ENCODE assay signal across 9 mouse cellular contexts in genomic region chr11:85834386-85834931, GRCm38 (mm10). TPM values are rescaled to one million over a fixed set of nuclear protein-coding genes. Genes with fewer than 3 reads are reported as not detected.
A peak's percentile ranks its signal among the peaks of the same experiment; 100 is the strongest.
DNase-seq lines count a peak whose midpoint lies in the region; ATAC-seq and TF ChIP-seq lines count a peak whose summit lies in the region.
"Had no signal": no experiment of that assay in that cellular context is flagged by ENCODE, and none has a peak within 500 bp of the region (broad histone marks: within the 10 kb centered on the region; RNA-seq: fewer than 3 reads in every experiment).

No protein-coding gene starts in this region.

- intact Hi-C loops in heart, adult 2 months (cut with DNase I): loop anchor here (5.0 kb wide), 1 partner anchor 217 kb away; no protein-coding TSS in a partner anchor
- intact Hi-C loops in heart, postnatal 25 days (cut with DNase I): no loop called here

- TF ChIP-seq POLR2A in heart, adult 2 months (IDR thresholded peaks at IDR 0.05; ENCODE audit: insufficient read depth, low read depth, low read length): no peak

- H3K9me3 ChIP-seq in heart, postnatal 0 days (replicated peaks; ENCODE audit: control insufficient read depth, low read length): no peaks in the 10 kb centered on the region
- H3K9me3 ChIP-seq in limb, embryonic 15.5 days: no peaks in the 10 kb centered on the region
- H3K9me3 ChIP-seq in forebrain, postnatal 0 days (ENCODE audit: low read length): no peaks in the 10 kb centered on the region

- no peak for ATAC-seq in heart, postnatal 0 days (ENCODE audit: insufficient read depth, low read depth)
- ATAC-seq in limb, embryonic 15.5 days (ENCODE audit: insufficient number of reproducible peaks, low FRiP score, low TSS enrichment, low read depth): no peak
- ATAC-seq in forebrain, postnatal 0 days: no peak

- H3K79me2 ChIP-seq in heart, adult 2 months (replicated peaks; ENCODE audit: control insufficient read depth, insufficient read depth, low read length): no peaks in the 10 kb centered on the region

- 59% methylated on average over 17 of the region's 17 CpGs for WGBS in heart, adult 2 months
- 43% methylated on average over 17 of the region's 17 CpGs for WGBS in heart, postnatal 0 days
- WGBS in limb, embryonic 15.5 days: 23% methylated on average over 16 of the region's 17 CpGs
- 7% methylated on average over 17 of the region's 17 CpGs for WGBS in forebrain, postnatal 0 days

- H3K4me3 ChIP-seq in heart, adult 2 months: peak overlapping the region; percentile 23; the same call in 1 of the 2 replicates
- H3K4me3 ChIP-seq in brown adipose tissue, adult 24 weeks (ENCODE audit: insufficient read depth, low read depth, low read length): peak overlapping the region; percentile 57
- peak overlapping the region; percentile 61 for H3K4me3 ChIP-seq in heart, postnatal 0 days (ENCODE audit: low read depth, low read length)
- H3K4me3 ChIP-seq in limb, embryonic 15.5 days: peak overlapping the region; percentile 63
- no peak overlapping the region for H3K4me3 ChIP-seq in forebrain, postnatal 0 days (ENCODE audit: low read depth, low read length)

- peak overlapping the region; percentile 7 for H3K9ac ChIP-seq in heart, adult 2 months (ENCODE audit: low read depth, low read length)
- H3K9ac ChIP-seq in heart, postnatal 0 days (replicated peaks; ENCODE audit: low read depth, low read length): 0 out of 2 replicates have a peak overlapping the region, but pooled peaks have one; percentile 5
- peak overlapping the region; percentile 74; the same call in 1 of the 2 replicates for H3K9ac ChIP-seq in limb, embryonic 15.5 days
- H3K9ac ChIP-seq in forebrain, postnatal 0 days: no peak overlapping the region

- peak overlapping the region; percentile 62 for H3K27ac ChIP-seq in heart, adult 2 months
- peak overlapping the region; percentile 4; the same call in 1 of the 2 replicates for H3K27ac ChIP-seq in brown adipose tissue, adult 24 weeks (replicated peaks; ENCODE audit: low read depth, low read length)
- no peak overlapping the region for H3K27ac ChIP-seq in heart, postnatal 0 days (ENCODE audit: low read depth)
- peak overlapping the region; percentile 83; the same call in 1 of the 2 replicates for H3K27ac ChIP-seq in limb, embryonic 15.5 days
- no peak overlapping the region for H3K27ac ChIP-seq in forebrain, postnatal 0 days (ENCODE audit: low read depth, low read length)

- 0 out of 2 replicates have a peak, but pooled peaks cover 2% of the 10 kb centered on the region for H3K4me1 ChIP-seq in heart, adult 2 months (ENCODE audit: control insufficient read depth, insufficient read depth, low read length)
- H3K4me1 ChIP-seq in brown adipose tissue, adult 24 weeks (ENCODE audit: control insufficient read depth, insufficient read depth, insufficient read length, low read length): no peaks in the 10 kb centered on the region
- H3K4me1 ChIP-seq in heart, postnatal 0 days (ENCODE audit: control insufficient read depth, insufficient read depth): peaks cover 16% of the 10 kb centered on the region; the same call in 1 of the 2 replicates
- peaks cover 60% of the 10 kb centered on the region for H3K4me1 ChIP-seq in limb, embryonic 15.5 days
- H3K4me1 ChIP-seq in forebrain, postnatal 0 days (ENCODE audit: insufficient read depth): no peaks in the 10 kb centered on the region

- no peak for TF ChIP-seq EP300 in heart, adult 2 months (IDR thresholded peaks at IDR 0.05; ENCODE audit: insufficient read depth, low read depth, low read length)
- TF ChIP-seq EP300 in heart, postnatal 0 days (IDR thresholded peaks at IDR 0.05; ENCODE audit: low read depth): no peak

- H3K4me2 ChIP-seq in heart, postnatal 0 days (ENCODE audit: low read depth, low read length): peak overlapping the region; percentile 83
- peak overlapping the region; percentile 92 for H3K4me2 ChIP-seq in limb, embryonic 15.5 days
- no peak overlapping the region for H3K4me2 ChIP-seq in forebrain, postnatal 0 days (ENCODE audit: low read depth)

- H3K36me3 ChIP-seq in heart, adult 2 months (ENCODE audit: control insufficient read depth, insufficient read depth, low read length): no peaks in the 10 kb centered on the region
- no peaks in the 10 kb centered on the region for H3K36me3 ChIP-seq in heart, postnatal 0 days (replicated peaks; ENCODE audit: control insufficient read depth, insufficient read depth, low read length)
- H3K36me3 ChIP-seq in limb, embryonic 15.5 days: no peaks in the 10 kb centered on the region
- no peaks in the 10 kb centered on the region for H3K36me3 ChIP-seq in forebrain, postnatal 0 days (ENCODE audit: insufficient read depth)

- no peak for TF ChIP-seq CTCF in heart, adult 2 months (IDR thresholded peaks at IDR 0.05)
- TF ChIP-seq CTCF in heart, postnatal 0 days (IDR thresholded peaks at IDR 0.05; ENCODE audit: low read depth): no peak
- TF ChIP-seq CTCF in forebrain, postnatal 0 days (IDR thresholded peaks at IDR 0.05; ENCODE audit: low read depth): no peak

- no peak for DNase-seq in heart, adult 2 months
- no peak for DNase-seq in heart, postnatal 25 days (ENCODE audit: low spot score)
- no peak for DNase-seq in heart, postnatal 0 days (ENCODE audit: low spot score)
- no peak for DNase-seq in Muller cell, postnatal 12 days (ENCODE audit: inconsistent ontology term)
- DNase-seq in forebrain, postnatal 0 days: no peak
- DNase-seq in ovary, postnatal 14 days (ENCODE audit: low spot score): no peak

- peaks cover 27% of the 10 kb centered on the region for H3K27me3 ChIP-seq in heart, adult 2 months (ENCODE audit: control insufficient read depth, insufficient read depth, low read length)
- H3K27me3 ChIP-seq in heart, postnatal 0 days (ENCODE audit: control insufficient read depth, insufficient read depth, low read length): peaks cover 94% of the 10 kb centered on the region
- peaks cover 88% of the 10 kb centered on the region for H3K27me3 ChIP-seq in limb, embryonic 15.5 days
- H3K27me3 ChIP-seq in forebrain, postnatal 0 days (ENCODE audit: insufficient read depth, low read length): peaks cover 69% of the 10 kb centered on the region

RNA-seq across cellular contexts. Expression of gene Tbx2, which starts 2.1 kb away (rescaled TPM):
- 1 to 10 TPM; 5.5 to 5.7 TPM for total RNA-seq in heart, adult 2 months (2021)
- polyA plus RNA-seq in heart, adult 2 months (2012; rRNA removed): 6.9 and 7.5 TPM in 2 replicates
- total RNA-seq in heart, postnatal 25 days (2021): 1 to 10 TPM; 6.2 to 7.1 TPM
- 1.2 and 1.5 TPM in 2 replicates for polyA plus RNA-seq in brown adipose tissue, adult 24 weeks (2012; ENCODE audit: insufficient read depth, insufficient read length, missing spikeins)
- total RNA-seq in heart, postnatal 0 days (2014; rRNA removed; ENCODE audit: low replicate concordance): 8.5 and 12.0 TPM in 2 replicates
- 1.3 TPM in 2 replicates for polyA plus RNA-seq in heart, postnatal 0 days (2015; fragmentation: Nextera tagmentation; extraction: Ambion mirVana)
- 3.4 and 4.1 TPM in 2 replicates for polyA plus RNA-seq in limb, embryonic 15.5 days (2015; fragmentation: Nextera tagmentation; extraction: Ambion mirVana)
- total RNA-seq in forebrain, postnatal 0 days (2014; rRNA removed): 1.9 and 5.1 TPM in 2 replicates
- polyA plus RNA-seq in forebrain, postnatal 0 days (2015; fragmentation: Nextera tagmentation; extraction: Ambion mirVana): 0.42 and 0.44 TPM in 2 replicates

RNA-seq across cellular contexts. Expression of gene Gm11444, which starts 15.7 kb away (rescaled TPM):
- not detected for total RNA-seq in heart, adult 2 months (2021)
- not detected in 2 replicates for polyA plus RNA-seq in heart, adult 2 months (2012; rRNA removed)
- total RNA-seq in heart, postnatal 25 days (2021): not detected
- not detected in 2 replicates for polyA plus RNA-seq in brown adipose tissue, adult 24 weeks (2012; ENCODE audit: insufficient read depth, insufficient read length, missing spikeins)
- total RNA-seq in heart, postnatal 0 days (2014; rRNA removed; ENCODE audit: low replicate concordance): not detected in 2 replicates
- polyA plus RNA-seq in heart, postnatal 0 days (2015; fragmentation: Nextera tagmentation; extraction: Ambion mirVana): not detected in 2 replicates
- not detected in 2 replicates for polyA plus RNA-seq in limb, embryonic 15.5 days (2015; fragmentation: Nextera tagmentation; extraction: Ambion mirVana)
- total RNA-seq in forebrain, postnatal 0 days (2014; rRNA removed): not detected in 2 replicates
- polyA plus RNA-seq in forebrain, postnatal 0 days (2015; fragmentation: Nextera tagmentation; extraction: Ambion mirVana): not detected in 2 replicates
- polyA plus RNA-seq: liver, embryonic 16.5 days had no signal

RNA-seq across cellular contexts. Expression of gene Tbx4, which starts 51.8 kb away (rescaled TPM):
- total RNA-seq in heart, adult 2 months (2021): not detected
- 0.09 and 0.55 TPM in 2 replicates for polyA plus RNA-seq in heart, adult 2 months (2012; rRNA removed)
- under 1 TPM in 1 of 2 experiments, not detected in 1; 0.08 TPM for total RNA-seq in heart, postnatal 25 days (2021)
- polyA plus RNA-seq in brown adipose tissue, adult 24 weeks (2012; ENCODE audit: insufficient read depth, insufficient read length, missing spikeins): not detected in 2 replicates
- not detected in 2 replicates for total RNA-seq in heart, postnatal 0 days (2014; rRNA removed; ENCODE audit: low replicate concordance)
- 0.05 and 0.07 TPM in 2 replicates for polyA plus RNA-seq in heart, postnatal 0 days (2015; fragmentation: Nextera tagmentation; extraction: Ambion mirVana)
- 14.9 and 21.9 TPM in 2 replicates for polyA plus RNA-seq in limb, embryonic 15.5 days (2015; fragmentation: Nextera tagmentation; extraction: Ambion mirVana)
- 0.15 and 0.33 TPM in 2 replicates for total RNA-seq in forebrain, postnatal 0 days (2014; rRNA removed)
- polyA plus RNA-seq in forebrain, postnatal 0 days (2015; fragmentation: Nextera tagmentation; extraction: Ambion mirVana): 0.19 TPM in 2 replicates
- polyA plus RNA-seq: liver, embryonic 16.5 days had no signal

Comparison
In these comparisons a context has a peak if more than half of its experiments do, and no peak if none do; other contexts are left out.
1. H3K27ac ChIP-seq: peak in heart, adult 2 months (single experiment), brown adipose tissue, adult 24 weeks (single experiment) and limb, embryonic 15.5 days (single experiment); none in heart, postnatal 0 days (single experiment) and forebrain, postnatal 0 days (single experiment).
2. RNA of gene Tbx4, which starts 51.8 kb away (polyA plus RNA-seq): 14.9 to 21.9 TPM in limb, embryonic 15.5 days; 0.09 to 0.55 TPM in heart, adult 2 months, 0.19 TPM in forebrain, postnatal 0 days, not detected in brown adipose tissue, adult 24 weeks and 0.05 to 0.07 TPM in heart, postnatal 0 days; every median in the first group is over 10 times any median in the second.